Comparison of ENCODE assay signal across 7 mouse cellular contexts in genomic region chr7:19577141-19577852, GRCm38 (mm10). TPM values are rescaled to one million over a fixed set of nuclear protein-coding genes. Genes with fewer than 3 reads are reported as not detected.
DNase-seq lines count a peak whose midpoint lies in the region; ATAC-seq and TF ChIP-seq lines count a peak whose summit lies in the region.

Gene Zfp296 (plus strand): TSS chr7:19577287.
Gene Gemin7 (minus strand): TSS chr7:19577595.

- no peak; the same call in 1 of the 2 replicates for TF ChIP-seq EP300 in CH12.LX (IDR thresholded peaks at IDR 0.05; ENCODE audit: low read length)

- no peak for TF ChIP-seq CTCF in C2C12 (IDR thresholded peaks at IDR 0.05; ENCODE audit: control insufficient read depth, insufficient read depth, insufficient read length)
- no peak for TF ChIP-seq CTCF in CH12.LX (conservative IDR thresholded peaks at IDR 0.05 in 1 of 2, IDR thresholded peaks at IDR 0.05 in 1 of 2; ENCODE audit: low read depth in 2 of 2, low read length in 2 of 2)
- TF ChIP-seq CTCF in hindbrain, postnatal 0 days (IDR thresholded peaks at IDR 0.05; ENCODE audit: low read depth): no peak

- H3K79me2 ChIP-seq in C2C12 (ENCODE audit: control insufficient read depth, insufficient read depth) (peaks cover 7% of the 10 kb centered on the region), CH12.LX (replicated peaks; ENCODE audit: control insufficient read depth, extremely low read depth, insufficient read depth, poor library complexity, severe bottlenecking) (peaks cover 36% of the 10 kb centered on the region)

- in situ Hi-C loops in CH12.LX (cut with MboI; ENCODE audit: low pct_ligation_motif_present, low pct_unique_long_range_greater_than_20kb, low sequenced_read_pairs): loop anchor here (10.0 kb wide), 1 partner anchor 72 kb away; the partner anchor contains the start of genes Bloc1s3 and Trappc6a

- WGBS in embryonic facial prominence, embryonic 14.5 days: under 1% methylated on average over 45 of the region's 56 CpGs
- 1% methylated on average over 56 of the region's 56 CpGs for WGBS in hindbrain, postnatal 0 days
- WGBS in liver, embryonic 13.5 days (ENCODE audit: insufficient replicate concordance): under 1% methylated on average over 56 of the region's 56 CpGs

- TF ChIP-seq POLR2A in CH12.LX (IDR thresholded peaks at IDR 0.05; ENCODE audit: low read depth, low read length): peak; percentile 95

- H3K4me3 ChIP-seq in C2C12 (ENCODE audit: insufficient read depth, poor library complexity, severe bottlenecking): peak within 1 kb of the TSS; percentile 29
- H3K4me3 ChIP-seq in CH12.LX (replicated peaks in 1 of 3; ENCODE audit: low read depth in 2 of 3, low read length in 2 of 3, poor library complexity in 1 of 3): peak within 1 kb of the TSS; percentile 61 to 82 (median 76)
- peak within 1 kb of the TSS; percentile 43 for H3K4me3 ChIP-seq in embryonic facial prominence, embryonic 14.5 days (ENCODE audit: low read depth, low read length)
- H3K4me3 ChIP-seq in hindbrain, postnatal 0 days (ENCODE audit: low read length): peak within 1 kb of the TSS; percentile 35
- H3K4me3 ChIP-seq in liver, embryonic 13.5 days (replicated peaks): peak within 1 kb of the TSS; percentile 61

- H3K27ac ChIP-seq in CH12.LX (ENCODE audit: insufficient read depth, low read depth): peak within 1 kb of the TSS; percentile 95
- no peak within 1 kb of the TSS for H3K27ac ChIP-seq in embryonic facial prominence, embryonic 14.5 days (replicated peaks; ENCODE audit: low read depth, low read length)
- no peak within 1 kb of the TSS for H3K27ac ChIP-seq in hindbrain, postnatal 0 days
- H3K27ac ChIP-seq in liver, embryonic 13.5 days: no peak within 1 kb of the TSS; the same call in 1 of the 2 replicates

- peak; percentile 76 for DNase-seq in CH12.LX (ENCODE audit: extremely low read depth)
- no peak for DNase-seq in embryonic facial prominence, embryonic 14.5 days (ENCODE audit: low spot score)
- no peak for DNase-seq in hindbrain, postnatal 0 days (ENCODE audit: low spot score)
- DNase-seq in liver, embryonic 13.5 days: no peak
- DNase-seq in natural killer cell, adult 2 months (ENCODE audit: low spot score in 2 of 2): peak; percentile 41 to 61
- DNase-seq in frontal cortex, adult 2 months (ENCODE audit: extremely low spot score in 1 of 2, low spot score in 1 of 2): no peak

- no peaks in the 10 kb centered on the region for H3K36me3 ChIP-seq in C2C12 (ENCODE audit: control insufficient read depth, insufficient read depth)
- peaks cover 25 to 32% of the 10 kb centered on the region in 2 experiments for H3K36me3 ChIP-seq in CH12.LX (replicated peaks in 1 of 2; ENCODE audit: control insufficient read depth in 1 of 2, insufficient read depth in 1 of 2, low read length in 1 of 2)
- H3K36me3 ChIP-seq in embryonic facial prominence, embryonic 14.5 days (ENCODE audit: control insufficient read depth, insufficient read depth, low read length): peaks cover 23% of the 10 kb centered on the region
- peaks cover 17% of the 10 kb centered on the region; the same call in 1 of the 2 replicates for H3K36me3 ChIP-seq in hindbrain, postnatal 0 days (ENCODE audit: insufficient read depth, low read length)
- peaks cover 27% of the 10 kb centered on the region for H3K36me3 ChIP-seq in liver, embryonic 13.5 days

- ATAC-seq in embryonic facial prominence, embryonic 14.5 days (ENCODE audit: low read depth): no peak
- ATAC-seq in hindbrain, postnatal 0 days: no peak
- ATAC-seq in liver, embryonic 13.5 days (ENCODE audit: low read depth): no peak

- no peaks in the 10 kb centered on the region for H3K9me3 ChIP-seq in CH12.LX (replicated peaks; ENCODE audit: low read length)
- no peaks in the 10 kb centered on the region for H3K9me3 ChIP-seq in embryonic facial prominence, embryonic 14.5 days (ENCODE audit: control insufficient read depth, low read length)
- H3K9me3 ChIP-seq in hindbrain, postnatal 0 days (ENCODE audit: low read length): no peaks in the 10 kb centered on the region
- H3K9me3 ChIP-seq in liver, embryonic 13.5 days (replicated peaks): no peaks in the 10 kb centered on the region

- peaks cover 6% of the 10 kb centered on the region for H3K79me3 ChIP-seq in C2C12 (ENCODE audit: low read depth)

- peak within 1 kb of the TSS; percentile 6 for H3ac ChIP-seq in C2C12 (ENCODE audit: control insufficient read depth, insufficient read length, low read depth)

- TF ChIP-seq RAD21 in CH12.LX (IDR thresholded peaks at IDR 0.05; ENCODE audit: low read depth, low read length): no peak

- H3K27me3 ChIP-seq in C2C12 (ENCODE audit: control insufficient read depth, insufficient read depth, insufficient read length) (no peaks in the 10 kb centered on the region), CH12.LX (replicated peaks) (no peaks in the 10 kb centered on the region)
- H3K27me3 ChIP-seq in embryonic facial prominence, embryonic 14.5 days (replicated peaks; ENCODE audit: control insufficient read depth, insufficient read depth, low read length): peaks cover 32% of the 10 kb centered on the region
- peaks cover 18% of the 10 kb centered on the region for H3K27me3 ChIP-seq in hindbrain, postnatal 0 days (ENCODE audit: insufficient read depth, low read length)
- H3K27me3 ChIP-seq in liver, embryonic 13.5 days: peaks cover 16% of the 10 kb centered on the region; the same call in 1 of the 2 replicates

- dilution Hi-C loops in CH12.LX (cut with MboI; ENCODE audit: extremely low pct_ligation_motif_present, extremely low pct_unique_long_range_greater_than_20kb, low sequenced_read_pairs): no loop called here

- H3K4me1 ChIP-seq in CH12.LX (ENCODE audit: control insufficient read depth in 1 of 2, insufficient read depth in 2 of 2): peaks cover 17 to 60% of the 10 kb centered on the region in 2 experiments
- H3K4me1 ChIP-seq in embryonic facial prominence, embryonic 14.5 days (ENCODE audit: control insufficient read depth, insufficient read depth, low read length): peaks cover 22% of the 10 kb centered on the region
- H3K4me1 ChIP-seq in hindbrain, postnatal 0 days (ENCODE audit: insufficient read depth, low read length): peaks cover 14% of the 10 kb centered on the region
- H3K4me1 ChIP-seq in liver, embryonic 13.5 days (replicated peaks): peaks cover 65% of the 10 kb centered on the region

- H3K4me2 ChIP-seq in CH12.LX (ENCODE audit: insufficient read depth, low read depth, poor library complexity, severe bottlenecking): peak within 1 kb of the TSS; percentile 70
- H3K4me2 ChIP-seq in embryonic facial prominence, embryonic 14.5 days (ENCODE audit: low read depth, low read length): peak within 1 kb of the TSS; percentile 80
- H3K4me2 ChIP-seq in hindbrain, postnatal 0 days (ENCODE audit: low read depth, low read length): peak within 1 kb of the TSS; percentile 67
- H3K4me2 ChIP-seq in liver, embryonic 13.5 days: peak within 1 kb of the TSS; percentile 96

- H3K9ac ChIP-seq in CH12.LX (ENCODE audit: insufficient read depth, low read depth): peak within 1 kb of the TSS; percentile 88
- peak within 1 kb of the TSS; percentile 46 for H3K9ac ChIP-seq in embryonic facial prominence, embryonic 14.5 days (ENCODE audit: low read depth, low read length)
- peak within 1 kb of the TSS; percentile 30; the same call in 1 of the 2 replicates for H3K9ac ChIP-seq in hindbrain, postnatal 0 days (replicated peaks; ENCODE audit: low read length)
- H3K9ac ChIP-seq in liver, embryonic 13.5 days: peak within 1 kb of the TSS; percentile 73

TF ChIP-seq in C2C12, 6 proteins besides CTCF, POLR2A, EP300 and RAD21:
- TF ChIP-seq USF1 (IDR thresholded peaks at IDR 0.05; ENCODE audit: low read depth) (no peak), MYOG (IDR thresholded peaks at IDR 0.05; ENCODE audit: control insufficient read depth, extremely low read depth, insufficient read length) (no peak), MYOD1 (IDR thresholded peaks at IDR 0.05; ENCODE audit: control insufficient read depth, insufficient read length, low read depth) (no peak), MAX (IDR thresholded peaks at IDR 0.05) (peak; percentile 47), FOSL1 (IDR thresholded peaks at IDR 0.05; ENCODE audit: insufficient read depth, low read length, poor library complexity, severe bottlenecking) (no peak), CEBPB (IDR thresholded peaks at IDR 0.05; ENCODE audit: low read depth) (no peak)

TF ChIP-seq in CH12.LX, 34 proteins besides CTCF, POLR2A, EP300 and RAD21 (continues in another document):
- TF ChIP-seq MAFK (IDR thresholded peaks at IDR 0.05; ENCODE audit: insufficient replicate concordance, low read length) (no peak), ZC3H11A (IDR thresholded peaks at IDR 0.05; ENCODE audit: low read depth, low read length) (no peak), MXI1 (IDR thresholded peaks at IDR 0.05; ENCODE audit: low read depth, low read length) (peak; percentile 94), TCF12 (IDR thresholded peaks at IDR 0.05; ENCODE audit: low read depth, low read length) (peak; percentile 31; the same call in 1 of the 2 replicates), ZNF384 (IDR thresholded peaks at IDR 0.05; ENCODE audit: low read depth, low read length) (no peak), GABPA (IDR thresholded peaks at IDR 0.05; ENCODE audit: insufficient replicate concordance, low read depth, low read length) (no peak), UBTF (IDR thresholded peaks at IDR 0.05; ENCODE audit: low read depth, low read length) (no peak), MYC (IDR thresholded peaks at IDR 0.05; ENCODE audit: low read depth, low read length) (peak; percentile 88; the same call in 1 of the 2 replicates)

RNA-seq across cellular contexts. Expression of gene Zfp296, which starts in this region (rescaled TPM):
- polyA plus RNA-seq in C2C12 (2012; fragmentation: generic; extraction: Trizol): 1.9 TPM
- total RNA-seq in CH12.LX (2012; rRNA removed): 26.5 and 30.0 TPM in 2 replicates
- total RNA-seq in CH12.LX (2014; rRNA removed): 8.6 and 10.7 TPM in 2 replicates
- 37.6 and 44.0 TPM in 2 replicates for polyA plus RNA-seq in CH12.LX (2012; ENCODE audit: insufficient read length, low read depth)
- polyA plus RNA-seq in embryonic facial prominence, embryonic 14.5 days (2014; fragmentation: Nextera tagmentation; extraction: Ambion mirVana): 0.48 and 1.2 TPM in 2 replicates
- 0.25 TPM in 1 of 2 replicates, not detected in the other for total RNA-seq in hindbrain, postnatal 0 days (2014; rRNA removed)
- not detected in 2 replicates for polyA plus RNA-seq in hindbrain, postnatal 0 days (2015; fragmentation: Nextera tagmentation; extraction: Ambion mirVana)
- 1.3 and 1.5 TPM in 2 replicates for polyA plus RNA-seq in liver, embryonic 13.5 days (2015; fragmentation: Nextera tagmentation; extraction: Ambion mirVana)
- 2.0 and 2.9 TPM in 2 replicates for polyA plus RNA-seq in frontal cortex, adult 2 months (2012; rRNA removed)

RNA-seq across cellular contexts. Expression of gene Gemin7, which starts in this region (rescaled TPM):
- polyA plus RNA-seq in C2C12 (2012; fragmentation: generic; extraction: Trizol) (136 TPM), CH12.LX (2012; ENCODE audit: insufficient read length, low read depth) (59.3 and 64.4 TPM in 2 replicates)
- total RNA-seq in CH12.LX (2012; rRNA removed) (52.5 and 63.2 TPM in 2 replicates), CH12.LX (2014; rRNA removed) (89.6 and 101 TPM in 2 replicates)
- 142 and 151 TPM in 2 replicates for polyA plus RNA-seq in embryonic facial prominence, embryonic 14.5 days (2014; fragmentation: Nextera tagmentation; extraction: Ambion mirVana)
- total RNA-seq in hindbrain, postnatal 0 days (2014; rRNA removed): 60.0 and 61.7 TPM in 2 replicates
- polyA plus RNA-seq in hindbrain, postnatal 0 days (2015; fragmentation: Nextera tagmentation; extraction: Ambion mirVana): 153 and 162 TPM in 2 replicates
- polyA plus RNA-seq in liver, embryonic 13.5 days (2015; fragmentation: Nextera tagmentation; extraction: Ambion mirVana): 84.9 and 92.7 TPM in 2 replicates
- 47.9 and 49.9 TPM in 2 replicates for polyA plus RNA-seq in frontal cortex, adult 2 months (2012; rRNA removed)

Comparison
In these comparisons a context has a peak if more than half of its experiments do, and no peak if none do; other contexts are left out.
1. DNase-seq: peak in CH12.LX (single experiment) and natural killer cell, adult 2 months (2 of 2); none in embryonic facial prominence, embryonic 14.5 days (single experiment), hindbrain, postnatal 0 days (single experiment), liver, embryonic 13.5 days (single experiment) and frontal cortex, adult 2 months (0 of 2).
2. H3K9ac ChIP-seq: peak in every context shown above with its lines; median percentile 88 in CH12.LX; 73 in liver, embryonic 13.5 days; 46 in embryonic facial prominence, embryonic 14.5 days; 30 in hindbrain, postnatal 0 days.
3. Peak in every context shown above with its lines, with median percentiles within 50 percentile points of each other: H3K4me3 ChIP-seq and H3K4me2 ChIP-seq.